ENCODE assay signal across 9 mouse cellular contexts in genomic region chr9:110296867-110297627, GRCm38 (mm10). TPM values are rescaled to one million over a fixed set of nuclear protein-coding genes. Genes with fewer than 3 reads are reported as not detected.
DNase-seq lines count a peak whose midpoint lies in the region; ATAC-seq and TF ChIP-seq lines count a peak whose summit lies in the region.
"Had no signal": no experiment of that assay in that cellular context is flagged by ENCODE, and none has a peak within 500 bp of the region (broad histone marks: within the 10 kb centered on the region; RNA-seq: fewer than 3 reads in every experiment).

No protein-coding gene starts in this region.

- H3K4me2 ChIP-seq in heart, embryonic 16.5 days (ENCODE audit: low read depth, low read length) = no peak overlapping the region
- H3K4me2 ChIP-seq in liver, embryonic 12.5 days = no peak overlapping the region
- H3K4me2 ChIP-seq in neural tube, embryonic 12.5 days (replicated peaks) = no peak overlapping the region
- no peak overlapping the region for H3K4me2 ChIP-seq in stomach, postnatal 0 days (replicated peaks; ENCODE audit: low read depth)
- H3K4me2 ChIP-seq: embryonic facial prominence, embryonic 13.5 days had no signal

- H3K9ac ChIP-seq in heart, embryonic 16.5 days (ENCODE audit: low read length) = no peak overlapping the region
- H3K9ac ChIP-seq in liver, embryonic 12.5 days = no peak overlapping the region
- H3K9ac ChIP-seq in neural tube, embryonic 12.5 days = no peak overlapping the region
- H3K9ac ChIP-seq in stomach, postnatal 0 days (ENCODE audit: low read length) = no peak overlapping the region
- H3K9ac ChIP-seq: embryonic facial prominence, embryonic 13.5 days had no signal

- peaks cover 7% of the 10 kb centered on the region; the same call in 1 of the 2 replicates for H3K9me3 ChIP-seq in heart, embryonic 16.5 days (replicated peaks; ENCODE audit: control insufficient read depth, low read length)
- peaks cover 9% of the 10 kb centered on the region; the same call in 1 of the 2 replicates for H3K9me3 ChIP-seq in liver, embryonic 12.5 days (replicated peaks)
- H3K9me3 ChIP-seq in neural tube, embryonic 12.5 days = no peaks in the 10 kb centered on the region
- no peaks in the 10 kb centered on the region for H3K9me3 ChIP-seq in stomach, postnatal 0 days (ENCODE audit: control insufficient read depth, low read length)

- DNase-seq in CD4-positive helper T cell, adult 2 months (ENCODE audit: low read depth, low spot score) = peak; percentile 78
- peak; percentile 93 for DNase-seq in brain, adult 2 months (ENCODE audit: low read depth, low spot score)
- peak; percentile 86 for DNase-seq in kidney, postnatal 14 days
- DNase-seq in stomach, postnatal 0 days (ENCODE audit: low spot score) = peak; percentile 87

- H3K27me3 ChIP-seq in heart, embryonic 16.5 days (ENCODE audit: control insufficient read depth, insufficient read depth, low read length) = no peaks in the 10 kb centered on the region
- H3K27me3 ChIP-seq in liver, embryonic 12.5 days (replicated peaks) = no peaks in the 10 kb centered on the region
- no peaks in the 10 kb centered on the region for H3K27me3 ChIP-seq in neural tube, embryonic 12.5 days (replicated peaks)
- H3K27me3 ChIP-seq in stomach, postnatal 0 days (ENCODE audit: control insufficient read depth, insufficient read depth, low read length) = no peaks in the 10 kb centered on the region
- H3K27me3 ChIP-seq: embryonic facial prominence, embryonic 13.5 days had no signal

- no peaks in the 10 kb centered on the region for H3K36me3 ChIP-seq in heart, embryonic 16.5 days (ENCODE audit: control insufficient read depth, insufficient read depth)
- no peaks in the 10 kb centered on the region for H3K36me3 ChIP-seq in liver, embryonic 12.5 days
- no peaks in the 10 kb centered on the region for H3K36me3 ChIP-seq in neural tube, embryonic 12.5 days
- H3K36me3 ChIP-seq in stomach, postnatal 0 days (ENCODE audit: control insufficient read depth, insufficient read depth, low read length) = no peaks in the 10 kb centered on the region
- H3K36me3 ChIP-seq: embryonic facial prominence, embryonic 13.5 days had no signal

- peak; percentile 59; the same call in 1 of the 2 replicates for ATAC-seq in erythroid progenitor cell, adult 5-6 weeks (replicated peaks; ENCODE audit: low FRiP score, poor library complexity, severe bottlenecking)
- peak; percentile 76 for ATAC-seq in heart, embryonic 16.5 days (replicated peaks; ENCODE audit: extremely low read depth, insufficient read depth, low FRiP score)
- ATAC-seq in liver, embryonic 12.5 days = 0 out of 2 replicates have a peak, but pooled peaks have one; percentile 21
- peak; percentile 74 for ATAC-seq in neural tube, embryonic 12.5 days (ENCODE audit: low FRiP score, low read depth)
- peak; percentile 83 for ATAC-seq in stomach, postnatal 0 days (ENCODE audit: low FRiP score, low TSS enrichment)

- H3K4me1 ChIP-seq in heart, embryonic 16.5 days (ENCODE audit: control insufficient read depth, insufficient read depth, low read length) = no peaks in the 10 kb centered on the region
- H3K4me1 ChIP-seq in liver, embryonic 12.5 days = no peaks in the 10 kb centered on the region
- peaks cover 10% of the 10 kb centered on the region; the same call in 1 of the 2 replicates for H3K4me1 ChIP-seq in neural tube, embryonic 12.5 days
- H3K4me1 ChIP-seq in stomach, postnatal 0 days (replicated peaks; ENCODE audit: control insufficient read depth, insufficient read depth) = no peaks in the 10 kb centered on the region
- H3K4me1 ChIP-seq: embryonic facial prominence, embryonic 13.5 days had no signal

- no peak overlapping the region for H3K27ac ChIP-seq in heart, embryonic 16.5 days (ENCODE audit: low read length)
- no peak overlapping the region for H3K27ac ChIP-seq in liver, embryonic 12.5 days
- H3K27ac ChIP-seq in neural tube, embryonic 12.5 days = no peak overlapping the region
- no peak overlapping the region for H3K27ac ChIP-seq in stomach, postnatal 0 days (replicated peaks)
- H3K27ac ChIP-seq: embryonic facial prominence, embryonic 13.5 days had no signal

- 5% methylated on average over 5 of the region's 5 CpGs for WGBS in heart, embryonic 16.5 days
- WGBS in liver, embryonic 12.5 days (ENCODE audit: insufficient replicate concordance) = 5% methylated on average over 5 of the region's 5 CpGs
- 9% methylated on average over 5 of the region's 5 CpGs for WGBS in neural tube, embryonic 12.5 days
- WGBS in stomach, postnatal 0 days = 4% methylated on average over 5 of the region's 5 CpGs

- TF ChIP-seq CTCF in stomach, postnatal 0 days (IDR thresholded peaks at IDR 0.05; ENCODE audit: low read depth) = peak; percentile 96

- TF ChIP-seq EP300 in stomach, postnatal 0 days (optimal IDR thresholded peaks at IDR 0.05) = no peak

- no peak overlapping the region for H3K4me3 ChIP-seq in heart, embryonic 16.5 days (ENCODE audit: low read length)
- no peak overlapping the region for H3K4me3 ChIP-seq in liver, embryonic 12.5 days
- H3K4me3 ChIP-seq in neural tube, embryonic 12.5 days = no peak overlapping the region
- H3K4me3 ChIP-seq in stomach, postnatal 0 days (ENCODE audit: low read depth, low read length) = no peak overlapping the region
- H3K4me3 ChIP-seq: embryonic facial prominence, embryonic 13.5 days had no signal

RNA-seq across cellular contexts. Expression of gene Elp6, which starts 7.9 kb away (rescaled TPM):
- total RNA-seq in erythroid progenitor cell, adult 5-6 weeks (2015; ENCODE audit: low replicate concordance) = 1.1 TPM in 1 of 2 replicates, not detected in the other
- total RNA-seq in erythroid progenitor cell, adult 5-6 weeks (2017; ENCODE audit: low replicate concordance) = 1.8 and 3.9 TPM in 2 replicates
- 12.4 and 14.9 TPM in 2 replicates for polyA plus RNA-seq in heart, embryonic 16.5 days (2015; fragmentation: Nextera tagmentation; extraction: Ambion mirVana)
- polyA plus RNA-seq in liver, embryonic 12.5 days (2016; fragmentation: Nextera tagmentation; extraction: Ambion mirVana) = 14.1 and 16.5 TPM in 2 replicates
- polyA plus RNA-seq in neural tube, embryonic 12.5 days (2016; fragmentation: Nextera tagmentation; extraction: Ambion mirVana) = 39.9 and 41.2 TPM in 2 replicates
- polyA plus RNA-seq in stomach, postnatal 0 days (2015; fragmentation: Nextera tagmentation; extraction: Ambion mirVana) = 10.1 and 11.6 TPM in 2 replicates

RNA-seq across cellular contexts. Expression of gene Scap, which starts 36.0 kb away (rescaled TPM):
- 6.3 and 6.5 TPM in 2 replicates for total RNA-seq in erythroid progenitor cell, adult 5-6 weeks (2015; ENCODE audit: low replicate concordance)
- total RNA-seq in erythroid progenitor cell, adult 5-6 weeks (2017; ENCODE audit: low replicate concordance) = 2.8 and 6.0 TPM in 2 replicates
- polyA plus RNA-seq in heart, embryonic 16.5 days (2015; fragmentation: Nextera tagmentation; extraction: Ambion mirVana) = 20.9 and 22.2 TPM in 2 replicates
- 28.6 and 28.7 TPM in 2 replicates for polyA plus RNA-seq in liver, embryonic 12.5 days (2016; fragmentation: Nextera tagmentation; extraction: Ambion mirVana)
- polyA plus RNA-seq in neural tube, embryonic 12.5 days (2016; fragmentation: Nextera tagmentation; extraction: Ambion mirVana) = 40.1 and 43.5 TPM in 2 replicates
- polyA plus RNA-seq in stomach, postnatal 0 days (2015; fragmentation: Nextera tagmentation; extraction: Ambion mirVana) = 31.6 and 32.9 TPM in 2 replicates

RNA-seq across cellular contexts. Expression of gene Cspg5, which starts 53.5 kb away (rescaled TPM):
- total RNA-seq in erythroid progenitor cell, adult 5-6 weeks (2015; ENCODE audit: low replicate concordance) = not detected in 2 replicates
- under 0.01 TPM in 1 of 2 replicates, not detected in the other for total RNA-seq in erythroid progenitor cell, adult 5-6 weeks (2017; ENCODE audit: low replicate concordance)
- 1.2 and 1.4 TPM in 2 replicates for polyA plus RNA-seq in heart, embryonic 16.5 days (2015; fragmentation: Nextera tagmentation; extraction: Ambion mirVana)
- 0.19 and 0.31 TPM in 2 replicates for polyA plus RNA-seq in liver, embryonic 12.5 days (2016; fragmentation: Nextera tagmentation; extraction: Ambion mirVana)
- polyA plus RNA-seq in neural tube, embryonic 12.5 days (2016; fragmentation: Nextera tagmentation; extraction: Ambion mirVana) = 36.2 and 42.6 TPM in 2 replicates
- 3.0 and 3.3 TPM in 2 replicates for polyA plus RNA-seq in stomach, postnatal 0 days (2015; fragmentation: Nextera tagmentation; extraction: Ambion mirVana)

Comparison
In these comparisons a context has a peak if more than half of its experiments do, and no peak if none do; other contexts are left out.
1. ATAC-seq: peak in every context shown above with its lines; median percentile 83 in stomach, postnatal 0 days; 76 in heart, embryonic 16.5 days; 74 in neural tube, embryonic 12.5 days; 59 in erythroid progenitor cell, adult 5-6 weeks; 21 in liver, embryonic 12.5 days.